Mouse (Mus musculus) E14TG2a.4 (cell line): ENCODE results near the gene Fbxl7.

Experiments used
- CTCF ChIP-seq: conservative IDR thresholded peaks from 2 replicates; pipeline ENCODE4 v1.5.1; 2014; ENCODE audit warnings: low read length
- NANOG ChIP-seq: IDR thresholded peaks from 2 replicates; pipeline ENCODE4 v1.6.1; 2014; ENCODE audit warnings: borderline replicate concordance, low read length, mixed read lengths
- POU5F1 ChIP-seq: IDR thresholded peaks from 2 replicates; pipeline ENCODE4 v1.6.1; 2014; ENCODE audit warnings: low read length, borderline replicate concordance

GRCm38 (mm10) chr15:26922026-26922425 lies 26.6 kb upstream of the Fbxl7 start:
- no peak for TF ChIP-seq CTCF
- TF ChIP-seq POU5F1 = no peak
- no peak for TF ChIP-seq NANOG
